Mouse (Mus musculus): ENCODE data around the gene A530016L24Rik. TPM values are rescaled to one million over a fixed set of nuclear protein-coding genes. Genes with fewer than 3 reads are reported as not detected.

Gene A530016L24Rik
- polyA plus RNA-seq, 1 experiment from 2014 or later = 0.36 TPM

- Histone ChIP-seq H3K4me1 (replicated peaks) (peaks cover 4% of the 10 kb centered on the region; the same call in 1 of the 2 replicates), H3K9me3 (no peaks in the 10 kb centered on the region), H3K36me3 (no peaks in the 10 kb centered on the region), H3K27ac (no peak overlapping the region), H3K4me3 (replicated peaks) (no peak overlapping the region), H3K9ac (no peak overlapping the region), H3K4me2 (replicated peaks) (no peak overlapping the region), H3K27me3 (replicated peaks) (no peaks in the 10 kb centered on the region)
- 94% methylated on average over 12 of the region's 12 CpGs for WGBS
- no peak for ATAC-seq
Measured at GRCm38 (mm10) chr12:112540321-112540720, 51.1 kb downstream of the A530016L24Rik start.

- no peak for ATAC-seq
- WGBS = 72% methylated on average over 8 of the region's 8 CpGs
- Histone ChIP-seq H3K4me2 (replicated peaks) (no peak overlapping the region), H3K27me3 (replicated peaks) (no peaks in the 10 kb centered on the region), H3K4me1 (replicated peaks) (peaks cover 5% of the 10 kb centered on the region; the same call in 1 of the 2 replicates), H3K9ac (no peak overlapping the region), H3K4me3 (replicated peaks) (no peak overlapping the region), H3K36me3 (no peaks in the 10 kb centered on the region), H3K9me3 (no peaks in the 10 kb centered on the region), H3K27ac (no peak overlapping the region)
Measured at GRCm38 (mm10) chr12:112541483-112542091, 52.3 kb downstream of the A530016L24Rik start.

DNA sequence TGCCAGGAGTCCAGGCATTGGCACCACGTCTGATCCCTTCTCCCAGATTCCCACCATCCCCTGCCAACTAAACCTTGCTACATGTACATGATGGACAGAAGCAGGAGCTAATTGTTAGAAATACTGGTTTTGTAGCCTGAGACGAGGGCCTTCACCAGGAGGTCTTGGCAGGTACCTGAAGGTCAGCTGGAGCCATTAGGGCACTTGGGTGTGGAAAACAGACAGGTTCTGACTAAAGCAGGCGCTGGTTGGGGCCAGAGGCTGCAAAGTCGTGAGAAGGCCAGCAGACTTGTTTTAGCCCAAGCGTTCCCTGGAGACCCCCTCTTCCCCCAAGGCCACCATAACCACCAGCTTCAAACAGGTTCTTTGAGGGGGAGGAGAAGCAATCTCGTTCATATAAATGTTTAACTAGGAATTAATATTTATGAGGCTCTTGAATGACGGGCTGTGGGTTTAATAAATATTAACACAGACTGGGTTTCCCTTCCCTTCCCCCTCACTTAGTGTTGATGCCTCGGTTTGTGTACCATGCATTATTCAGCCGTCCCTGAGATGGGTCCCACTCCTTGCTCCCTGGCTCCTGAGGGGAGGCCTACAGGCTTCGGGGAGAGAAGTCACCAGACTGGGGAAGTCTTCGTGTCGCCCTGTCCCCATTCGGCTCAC lies 53.1 kb downstream of the A530016L24Rik start:
- H3K27ac ChIP-seq = no peak overlapping the region

GRCm38 (mm10) chr12:112542920-112543300 lies 53.7 kb downstream of the A530016L24Rik start:
- peaks cover 5% of the 10 kb centered on the region; the same call in 1 of the 2 replicates for H3K4me1 ChIP-seq (replicated peaks)
- H3K9me3 ChIP-seq = no peaks in the 10 kb centered on the region
- H3K4me2 ChIP-seq (replicated peaks) = no peak overlapping the region
- H3K27me3 ChIP-seq (replicated peaks) = no peaks in the 10 kb centered on the region
- H3K4me3 ChIP-seq (replicated peaks) = no peak overlapping the region
- no peaks in the 10 kb centered on the region for H3K36me3 ChIP-seq
- WGBS = 5% methylated on average over 11 of the region's 11 CpGs
- peak; percentile 75 for ATAC-seq
- H3K9ac ChIP-seq = no peak overlapping the region
- H3K27ac ChIP-seq = no peak overlapping the region

More for the DNA sequence above, 53.1 kb downstream of the A530016L24Rik start:
- H3K36me3 ChIP-seq = no peaks in the 10 kb centered on the region
- H3K9me3 ChIP-seq = no peaks in the 10 kb centered on the region
- no peak overlapping the region for H3K9ac ChIP-seq
- no peak overlapping the region for H3K4me2 ChIP-seq (replicated peaks)
- H3K4me3 ChIP-seq (replicated peaks) = no peak overlapping the region
- no peaks in the 10 kb centered on the region for H3K27me3 ChIP-seq (replicated peaks)
- H3K4me1 ChIP-seq (replicated peaks) = peaks cover 5% of the 10 kb centered on the region; the same call in 1 of the 2 replicates
- 58% methylated on average over 13 of the region's 13 CpGs for WGBS
- peak; percentile 60 for ATAC-seq

DNA sequence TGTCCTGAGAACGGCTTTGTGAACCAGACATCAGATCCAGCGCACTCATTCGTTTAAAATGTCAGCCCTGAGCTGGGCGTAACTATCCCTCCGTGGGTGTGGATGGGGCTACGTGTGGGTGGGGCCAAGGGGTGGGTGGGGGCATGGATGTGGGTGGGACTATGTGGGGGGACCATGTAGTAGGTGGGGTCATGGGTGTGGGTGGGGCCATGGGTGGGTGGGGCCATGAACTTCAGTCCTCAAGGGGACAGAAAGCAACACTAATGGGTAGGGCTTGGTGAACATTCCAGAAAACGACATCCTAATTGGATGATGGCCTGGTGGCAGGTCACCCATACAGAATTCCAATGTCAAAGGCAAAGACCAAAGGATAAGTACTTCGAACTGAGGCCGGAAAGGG lies 54.7 kb downstream of the A530016L24Rik start:
- WGBS = 75% methylated on average over 9 of the region's 9 CpGs
- peak; percentile 19; the same call in 1 of the 2 replicates for ATAC-seq

GRCm38 (mm10) chr12:112544946-112545701 lies 55.9 kb downstream of the A530016L24Rik start:
- Histone ChIP-seq H3K27ac (no peak overlapping the region), H3K27me3 (replicated peaks) (no peaks in the 10 kb centered on the region), H3K9me3 (no peaks in the 10 kb centered on the region), H3K4me3 (replicated peaks) (no peak overlapping the region), H3K9ac (no peak overlapping the region), H3K36me3 (no peaks in the 10 kb centered on the region), H3K4me2 (replicated peaks) (no peak overlapping the region), H3K4me1 (replicated peaks) (peaks cover 5% of the 10 kb centered on the region; the same call in 1 of the 2 replicates)
- ATAC-seq = no peak
- WGBS = 38% methylated on average over 12 of the region's 12 CpGs

More for the DNA sequence above, 54.7 kb downstream of the A530016L24Rik start:
- H3K27ac ChIP-seq = no peak overlapping the region
- no peak overlapping the region for H3K4me2 ChIP-seq (replicated peaks)
- H3K36me3 ChIP-seq = no peaks in the 10 kb centered on the region
- H3K9me3 ChIP-seq = no peaks in the 10 kb centered on the region
- H3K4me1 ChIP-seq (replicated peaks) = peaks cover 5% of the 10 kb centered on the region; the same call in 1 of the 2 replicates
- no peak overlapping the region for H3K4me3 ChIP-seq (replicated peaks)
- no peak overlapping the region for H3K9ac ChIP-seq
- H3K27me3 ChIP-seq (replicated peaks) = no peaks in the 10 kb centered on the region

DNA sequence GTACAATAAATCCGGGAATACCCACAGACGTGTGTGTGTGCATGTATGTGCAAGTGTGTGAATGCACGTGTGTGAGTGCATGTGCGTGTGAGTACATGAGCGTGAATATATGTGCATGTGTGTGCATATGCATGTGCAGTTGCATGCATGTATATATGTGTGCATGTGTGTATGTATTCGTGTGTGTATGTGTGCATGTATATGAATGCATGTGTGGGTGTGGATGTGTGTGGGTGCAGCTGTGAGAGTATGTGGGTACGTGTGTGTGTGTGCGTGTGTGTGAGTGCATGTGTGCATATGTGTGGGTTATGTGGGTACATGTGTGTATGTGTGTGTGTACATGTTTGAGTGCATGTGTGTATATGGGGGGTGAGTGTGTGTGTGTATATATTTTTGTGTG lies 56.9 kb downstream of the A530016L24Rik start:
- H3K4me3 ChIP-seq (replicated peaks) = no peak overlapping the region
- H3K4me1 ChIP-seq (replicated peaks) = peaks cover 5% of the 10 kb centered on the region; the same call in 1 of the 2 replicates
- no peak for ATAC-seq
- H3K27me3 ChIP-seq (replicated peaks) = no peaks in the 10 kb centered on the region
- no peak overlapping the region for H3K27ac ChIP-seq
- H3K9me3 ChIP-seq = no peaks in the 10 kb centered on the region
- 92% methylated on average over 8 of the region's 8 CpGs for WGBS
- no peak overlapping the region for H3K9ac ChIP-seq
- H3K4me2 ChIP-seq (replicated peaks) = no peak overlapping the region
- H3K36me3 ChIP-seq = no peaks in the 10 kb centered on the region

DNA sequence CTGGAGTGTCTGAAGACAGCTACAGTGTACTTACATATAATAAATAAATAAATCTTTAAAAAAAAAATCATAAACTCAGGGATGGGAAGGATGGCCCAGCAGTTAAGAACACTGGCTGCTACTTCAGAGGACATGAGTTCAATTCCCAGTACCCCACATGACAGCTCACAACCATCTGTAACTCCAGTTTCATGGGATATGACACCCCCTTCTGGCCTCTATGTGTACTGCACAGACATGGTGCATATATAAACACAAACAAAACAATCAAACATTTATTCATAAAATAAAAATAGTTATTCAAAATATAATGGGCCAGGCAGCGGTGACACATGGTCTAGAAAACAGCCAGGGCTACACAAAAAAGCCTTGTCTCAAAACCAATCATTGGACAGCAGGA lies 60.0 kb downstream of the A530016L24Rik start:
- H3K27me3 ChIP-seq (replicated peaks) = no peaks in the 10 kb centered on the region
- H3K36me3 ChIP-seq = no peaks in the 10 kb centered on the region
- H3K4me1 ChIP-seq (replicated peaks) = 0 out of 2 replicates have a peak, but pooled peaks cover 4% of the 10 kb centered on the region
- no peaks in the 10 kb centered on the region for H3K9me3 ChIP-seq
- WGBS = 94% methylated on average over 1 of the region's 1 CpGs
- ATAC-seq = no peak
- H3K9ac ChIP-seq = no peak overlapping the region
- no peak overlapping the region for H3K27ac ChIP-seq
- no peak overlapping the region for H3K4me2 ChIP-seq (replicated peaks)
- no peak overlapping the region for H3K4me3 ChIP-seq (replicated peaks)

Other genes starting within 250 kb of the A530016L24Rik start
- gene Tmem179, start 27.3 kb downstream of the A530016L24Rik start, polyA plus RNA-seq (2015; fragmentation: Nextera tagmentation; extraction: Ambion mirVana) = 2.4 and 3.2 TPM in 2 replicates
- gene Inf2, start 99.3 kb downstream of the A530016L24Rik start, polyA plus RNA-seq (2015; fragmentation: Nextera tagmentation; extraction: Ambion mirVana) = 2.5 and 2.8 TPM in 2 replicates
- 2.1 and 2.8 TPM in 2 replicates for gene Adssl1, start 130.6 kb downstream of the A530016L24Rik start, polyA plus RNA-seq (2015; fragmentation: Nextera tagmentation; extraction: Ambion mirVana)
- 183 and 225 TPM in 2 replicates for gene Siva1, start 155.2 kb downstream of the A530016L24Rik start, polyA plus RNA-seq (2015; fragmentation: Nextera tagmentation; extraction: Ambion mirVana)
- gene Akt1, start 185.4 kb downstream of the A530016L24Rik start, polyA plus RNA-seq (2015; fragmentation: Nextera tagmentation; extraction: Ambion mirVana) = 128 and 141 TPM in 2 replicates
- 7.5 and 10.3 TPM in 2 replicates for gene Zbtb42, start 189.4 kb downstream of the A530016L24Rik start, polyA plus RNA-seq (2015; fragmentation: Nextera tagmentation; extraction: Ambion mirVana)
- 20.1 and 22.4 TPM in 2 replicates for gene Cep170b, start 231.0 kb downstream of the A530016L24Rik start, polyA plus RNA-seq (2015; fragmentation: Nextera tagmentation; extraction: Ambion mirVana)